Mouse (Mus musculus) CD4-positive, CD25-positive, alpha-beta regulatory T cell, adult 9 weeks (primary cell): Measurements from ENCODE around the gene Dync1h1. TPM values are rescaled to one million over a fixed set of nuclear protein-coding genes. Genes with fewer than 3 reads are reported as not detected.

Experiments used
- polyA plus RNA-seq: library from polyadenylated mRNA; unstranded; fragments of 100-300 nt; shearing (Covaris generic); gene quantifications from one replicate; pipeline ENCODE4 v1.2.1, GENCODE M21; 2017

Gene Dync1h1
- polyA plus RNA-seq: 27.3 TPM

GRCm38 (mm10) chr12:110601241-110602218, at the start of gene Dync1h1:
Dync1h1 (plus strand) TSS chr12:110601452.

GRCm38 (mm10) chr12:110682561-110683299, 81.5 kb downstream of the Dync1h1 start, which contains the start of gene 1700001K19Rik:
1700001K19Rik (minus strand) TSS chr12:110682619.

GRCm38 (mm10) chr12:110702556-110702955, 101.3 kb downstream of the Dync1h1 start, which contains the start of gene Hsp90aa1:
Hsp90aa1 (minus strand) TSS chr12:110702728.

Other genes starting within 250 kb of the Dync1h1 start
- gene Ppp2r5c, start 154.3 kb upstream of the Dync1h1 start, polyA plus RNA-seq: 249 TPM
- not detected for gene 1700001K19Rik, start 81.2 kb downstream of the Dync1h1 start, polyA plus RNA-seq
- 358 TPM for gene Hsp90aa1, start 101.3 kb downstream of the Dync1h1 start, polyA plus RNA-seq
- gene Wdr20, start 136.5 kb downstream of the Dync1h1 start, polyA plus RNA-seq: 55.4 TPM
- 0.26 TPM for gene Mok, start 239.5 kb downstream of the Dync1h1 start, polyA plus RNA-seq
- gene Zfp839, start 248.8 kb downstream of the Dync1h1 start, polyA plus RNA-seq: 1.4 TPM